Mouse (Mus musculus): Measurements from ENCODE around the gene Crb2. TPM values are rescaled to one million over a fixed set of nuclear protein-coding genes. Genes with fewer than 3 reads are reported as not detected.

Gene Crb2
- total RNA-seq, 2 experiments from 2014 or later: not detected

- peak; percentile 67 for ATAC-seq (replicated peaks; ENCODE audit: poor library complexity, severe bottlenecking)
Measured at GRCm38 (mm10) chr2:37766027-37766761, 9.9 kb upstream of the Crb2 start.

GRCm38 (mm10) chr2:37767080-37767547, 8.9 kb upstream of the Crb2 start:
- no peak for ATAC-seq (replicated peaks; ENCODE audit: poor library complexity, severe bottlenecking)

- ATAC-seq (replicated peaks; ENCODE audit: poor library complexity, severe bottlenecking): no peak
Measured at GRCm38 (mm10) chr2:37767739-37768138, 8.3 kb upstream of the Crb2 start.

- ATAC-seq (replicated peaks; ENCODE audit: poor library complexity, severe bottlenecking): no peak
Measured at GRCm38 (mm10) chr2:37768903-37769302, 7.1 kb upstream of the Crb2 start.

GRCm38 (mm10) chr2:37769793-37770192, 6.3 kb upstream of the Crb2 start:
- no peak for ATAC-seq (replicated peaks; ENCODE audit: poor library complexity, severe bottlenecking)

- ATAC-seq (replicated peaks; ENCODE audit: poor library complexity, severe bottlenecking): peak; percentile 79
Measured at GRCm38 (mm10) chr2:37771618-37772285, 4.3 kb upstream of the Crb2 start.

GRCm38 (mm10) chr2:37774571-37774970, 1.5 kb upstream of the Crb2 start:
- peak; percentile 35; the same call in 1 of the 2 replicates for ATAC-seq (replicated peaks; ENCODE audit: poor library complexity, severe bottlenecking)

- no peak for ATAC-seq (replicated peaks; ENCODE audit: poor library complexity, severe bottlenecking)
Measured at GRCm38 (mm10) chr2:37776611-37777411, 762 bp downstream of the Crb2 start.

GRCm38 (mm10) chr2:37777958-37778720, 2.1 kb downstream of the Crb2 start:
- ATAC-seq (replicated peaks; ENCODE audit: poor library complexity, severe bottlenecking): no peak

GRCm38 (mm10) chr2:37780270-37780929, 4.4 kb downstream of the Crb2 start:
- ATAC-seq (replicated peaks; ENCODE audit: poor library complexity, severe bottlenecking): peak; percentile 69

GRCm38 (mm10) chr2:37781421-37781820, 5.4 kb downstream of the Crb2 start:
- no peak for ATAC-seq (replicated peaks; ENCODE audit: poor library complexity, severe bottlenecking)

GRCm38 (mm10) chr2:37782002-37782401, 6.0 kb downstream of the Crb2 start:
- no peak for ATAC-seq (replicated peaks; ENCODE audit: poor library complexity, severe bottlenecking)

GRCm38 (mm10) chr2:37784473-37784872, 8.4 kb downstream of the Crb2 start:
- no peak for ATAC-seq (replicated peaks; ENCODE audit: poor library complexity, severe bottlenecking)

- ATAC-seq (replicated peaks; ENCODE audit: poor library complexity, severe bottlenecking): peak; percentile 22; the same call in 1 of the 2 replicates
Measured at GRCm38 (mm10) chr2:37786461-37786860, 10.4 kb downstream of the Crb2 start.

- ATAC-seq (replicated peaks; ENCODE audit: poor library complexity, severe bottlenecking): no peak
Measured at GRCm38 (mm10) chr2:37788176-37788962, 12.3 kb downstream of the Crb2 start.

- ATAC-seq (replicated peaks; ENCODE audit: poor library complexity, severe bottlenecking): no peak
Measured at GRCm38 (mm10) chr2:37789029-37789428, 13.0 kb downstream of the Crb2 start.

- no peak for ATAC-seq (replicated peaks; ENCODE audit: poor library complexity, severe bottlenecking)
Measured at GRCm38 (mm10) chr2:37789995-37790394, 13.9 kb downstream of the Crb2 start.

GRCm38 (mm10) chr2:37790738-37791137, 14.7 kb downstream of the Crb2 start:
- no peak for ATAC-seq (replicated peaks; ENCODE audit: poor library complexity, severe bottlenecking)

GRCm38 (mm10) chr2:37791340-37791739, 15.3 kb downstream of the Crb2 start:
- no peak for ATAC-seq (replicated peaks; ENCODE audit: poor library complexity, severe bottlenecking)

Data from granulocyte monocyte progenitor cell, adult 5-6 weeks (primary cell).